Mouse (Mus musculus): ENCODE data around the gene Il21r.

Il21r gene

DNA sequence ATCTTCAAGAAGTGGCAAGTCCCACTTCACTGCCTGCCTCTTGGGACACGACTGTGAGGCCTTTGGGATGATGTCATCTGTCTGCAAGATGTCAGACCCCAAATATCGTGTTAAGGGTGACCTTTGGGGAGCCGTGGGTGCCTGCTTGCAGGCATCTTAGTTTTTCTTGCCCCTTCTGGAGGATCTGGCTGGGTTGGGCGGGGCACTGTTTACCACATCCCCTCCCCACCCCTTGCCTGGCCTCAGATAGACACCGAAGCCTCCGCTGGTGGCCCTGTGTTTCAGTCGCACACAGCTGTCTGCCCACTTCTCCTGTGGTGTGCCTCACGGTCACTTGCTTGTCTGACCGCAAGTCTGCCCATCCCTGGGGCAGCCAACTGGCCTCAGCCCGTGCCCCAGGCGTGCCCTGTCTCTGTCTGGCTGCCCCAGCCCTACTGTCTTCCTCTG, at the start of gene Il21r:
Gene Il21r, plus strand, starts transcription at position 245 of the 447 bp plus-strand sequence.
- DNase-seq, result no peak

DNA sequence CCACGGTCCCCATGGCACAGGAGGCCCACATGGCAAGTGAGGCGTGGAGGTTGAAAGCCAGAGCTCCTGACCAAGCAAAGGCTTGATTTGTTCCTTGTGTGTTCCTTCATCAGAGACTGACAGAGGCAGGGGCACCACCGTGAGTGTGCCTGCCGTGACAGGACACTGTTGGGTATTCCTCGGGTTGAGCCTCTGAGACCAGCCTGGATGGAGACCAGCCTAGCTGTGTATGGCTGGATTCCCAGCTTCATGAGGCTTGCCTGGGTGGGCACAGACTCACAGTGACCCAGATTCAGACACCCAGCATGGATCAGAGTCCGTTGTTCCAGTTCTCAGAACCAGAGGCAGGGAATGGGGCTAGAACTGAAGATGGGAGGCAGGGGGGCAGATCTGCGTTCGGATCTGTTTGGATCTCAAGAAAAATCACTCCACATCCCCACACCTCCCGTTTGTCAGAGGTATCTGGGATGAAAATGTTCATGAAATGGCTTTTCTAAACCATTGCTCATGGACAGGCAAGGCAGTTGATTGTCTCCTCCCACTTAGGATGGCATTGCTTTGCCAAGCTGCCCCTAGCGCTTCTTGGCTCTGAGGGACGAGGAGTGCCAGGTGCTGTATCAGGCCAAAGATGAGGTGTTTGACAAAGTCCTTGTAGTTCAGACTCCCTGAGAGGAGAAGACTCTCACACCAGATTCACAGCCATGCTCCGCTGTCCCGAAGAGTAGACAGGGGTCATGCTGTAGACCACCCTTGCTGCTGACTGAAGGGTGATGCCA, 49.4 kb upstream of the Il21r start:
- DNase-seq, result no peak

DNA sequence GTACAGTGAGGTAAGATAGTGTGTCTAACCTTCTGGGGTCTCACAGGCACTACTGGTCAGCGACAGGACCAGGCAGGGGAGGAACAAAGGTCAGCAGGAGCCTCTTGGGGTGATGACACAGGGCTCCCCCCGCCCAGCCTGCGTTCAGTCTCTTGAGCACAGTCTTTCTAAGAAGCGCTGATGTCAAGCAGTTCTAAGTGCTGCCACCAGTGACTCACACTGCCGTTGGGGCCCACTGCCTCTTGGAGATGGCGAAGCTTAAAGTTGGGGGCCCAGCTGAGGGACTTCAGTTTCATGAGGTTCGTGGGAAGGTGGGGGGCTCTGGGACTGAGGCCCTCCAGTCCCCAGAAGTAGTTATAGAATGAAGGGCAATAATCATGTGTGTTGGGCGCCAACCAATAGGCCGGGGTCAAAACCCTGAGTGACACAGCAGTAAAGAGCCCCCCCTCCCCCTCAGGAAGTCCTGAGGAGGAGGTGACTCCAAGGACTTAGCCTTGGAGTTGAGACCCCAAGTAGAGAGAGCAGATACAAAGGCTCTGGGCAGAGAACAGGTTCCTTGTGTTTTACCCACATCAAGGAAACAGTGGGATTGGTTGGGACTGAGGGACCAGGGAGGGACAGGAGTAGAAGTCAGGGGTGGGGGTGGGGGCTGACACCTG, 48.6 kb upstream of the Il21r start:
- DNase-seq, result no peak

DNA sequence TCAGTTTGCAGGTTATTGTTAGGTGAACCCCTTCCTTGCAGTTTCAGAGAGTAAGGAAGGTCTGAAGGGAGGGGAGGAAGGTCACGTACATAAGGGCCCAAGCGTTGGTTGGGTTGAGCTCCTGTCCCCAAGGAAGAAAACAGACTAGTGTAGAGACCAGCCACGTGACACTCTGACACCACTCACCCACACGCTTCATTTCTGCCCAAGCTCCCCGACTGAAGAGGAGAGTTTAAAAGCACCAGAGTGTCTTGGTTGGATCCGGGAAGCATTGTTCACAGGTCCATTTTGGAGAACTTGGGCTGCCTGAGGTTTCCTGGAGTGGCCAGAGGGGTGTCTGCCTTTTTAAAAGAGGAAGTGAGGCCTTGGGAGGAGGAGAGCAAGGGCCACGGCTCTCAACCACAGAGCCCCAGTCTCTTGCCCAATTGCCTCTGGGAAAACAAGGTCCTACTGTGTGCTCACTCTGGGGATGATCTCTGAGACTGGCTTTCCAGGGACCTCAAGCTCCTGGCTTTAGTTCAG, 47.8 kb upstream of the Il21r start:
- DNase-seq, result no peak

DNA sequence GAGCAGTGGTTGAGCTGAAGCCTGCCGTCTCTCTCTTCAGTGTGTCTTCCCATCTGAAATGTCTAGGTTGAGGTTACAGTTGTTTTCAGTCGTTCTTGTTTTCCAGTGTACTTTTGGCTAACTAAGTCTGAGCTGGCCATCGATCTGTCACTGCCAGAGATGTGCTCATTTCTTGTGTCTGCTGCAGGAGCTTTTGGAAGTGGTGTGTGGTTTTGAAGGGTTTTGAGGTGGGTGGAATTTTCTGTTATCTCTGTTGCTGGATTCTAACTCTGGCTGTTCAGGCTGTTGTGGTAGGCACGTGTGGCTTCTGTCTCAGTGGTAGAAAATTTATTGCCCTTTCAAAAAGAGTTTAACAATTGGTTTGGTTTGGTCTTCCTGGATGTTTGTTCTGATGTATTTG, 47.1 kb upstream of the Il21r start:
- DNase-seq, result no peak

DNA sequence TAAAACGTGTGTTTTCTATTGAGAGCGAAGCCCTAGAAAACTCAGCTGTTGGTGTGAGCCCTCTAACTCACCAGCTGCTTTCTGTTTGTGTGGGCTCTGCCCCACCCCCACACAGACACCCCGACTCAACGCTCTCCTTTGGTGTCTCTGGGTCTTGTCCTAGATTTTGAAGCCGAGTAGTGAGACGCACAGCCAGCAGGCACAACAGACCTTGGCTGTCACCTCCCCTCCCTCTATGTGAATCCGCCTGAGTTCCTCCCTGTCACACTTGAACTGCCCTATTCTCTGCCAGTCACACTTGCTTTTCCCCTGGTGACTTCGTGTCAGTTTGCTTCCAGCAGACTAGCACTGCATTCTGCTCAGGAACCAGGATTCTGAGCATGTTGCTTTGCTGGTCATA, 46.4 kb upstream of the Il21r start:
- no peak for DNase-seq

DNA sequence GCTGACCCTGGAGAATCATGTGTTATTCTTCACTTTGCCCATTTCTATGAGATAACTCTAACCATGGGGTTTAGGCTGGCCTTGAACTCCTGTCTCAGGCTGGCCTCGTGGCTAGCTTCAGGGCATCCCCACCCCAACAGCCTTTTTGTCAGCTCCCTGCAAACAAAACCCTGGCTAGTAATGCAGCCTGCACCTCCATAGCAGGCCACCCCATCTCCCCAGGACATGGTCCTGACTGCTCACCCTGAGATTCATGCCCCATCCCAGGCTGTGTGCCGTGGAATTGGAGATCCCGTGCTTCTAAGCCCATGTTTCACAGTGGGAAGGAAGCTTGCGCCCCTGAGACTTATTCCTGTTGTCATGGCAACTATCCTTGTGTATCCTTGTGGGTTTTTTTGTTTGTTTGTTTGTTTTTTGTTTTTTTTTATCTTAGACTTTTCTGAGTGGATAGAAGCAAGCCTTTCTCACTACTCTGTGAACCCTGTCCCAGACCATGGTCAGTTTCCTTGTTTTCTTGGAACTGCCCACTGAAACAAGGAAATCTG, 44.8 kb upstream of the Il21r start:
- DNase-seq, result no peak

DNA sequence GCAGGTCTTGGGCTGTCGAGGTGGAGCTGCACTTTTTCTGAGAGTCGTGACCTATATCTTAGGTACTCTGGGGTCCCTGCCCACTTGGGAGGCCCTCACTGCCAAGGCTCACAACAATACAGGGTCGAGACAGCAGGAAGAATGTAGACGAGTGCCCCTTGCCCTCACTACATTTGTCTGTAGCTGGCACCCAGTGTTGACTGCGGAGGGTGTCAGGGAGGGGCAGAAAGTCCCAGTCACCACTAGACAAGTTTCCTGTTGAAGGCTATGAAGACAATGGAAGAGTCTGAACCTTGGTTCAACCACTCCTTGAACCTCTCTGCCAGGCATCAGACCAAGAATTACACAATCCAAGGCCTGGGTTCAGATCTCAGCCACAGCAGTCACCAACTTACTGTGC, 44.2 kb upstream of the Il21r start:
- DNase-seq, result no peak

DNA sequence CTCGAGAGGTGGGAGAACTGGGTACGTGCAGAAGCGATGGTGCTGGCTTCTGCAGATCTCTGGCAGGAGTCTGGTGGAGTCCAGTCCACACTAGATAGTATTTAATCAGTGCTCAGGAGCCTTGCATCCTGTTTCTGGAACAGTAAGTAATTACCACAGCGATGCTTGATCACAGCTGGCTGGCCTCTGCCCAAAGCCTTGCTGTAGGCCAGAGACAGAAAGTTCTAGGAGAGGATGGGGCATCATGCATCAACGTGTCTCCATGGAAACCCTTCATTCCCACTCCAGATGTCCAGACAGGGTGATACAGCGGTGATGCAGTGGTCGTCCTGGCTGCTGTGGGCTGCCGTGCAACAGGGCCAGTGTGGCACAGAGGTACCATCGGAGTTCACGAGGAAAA, 43.7 kb upstream of the Il21r start:
- DNase-seq, result no peak

DNA sequence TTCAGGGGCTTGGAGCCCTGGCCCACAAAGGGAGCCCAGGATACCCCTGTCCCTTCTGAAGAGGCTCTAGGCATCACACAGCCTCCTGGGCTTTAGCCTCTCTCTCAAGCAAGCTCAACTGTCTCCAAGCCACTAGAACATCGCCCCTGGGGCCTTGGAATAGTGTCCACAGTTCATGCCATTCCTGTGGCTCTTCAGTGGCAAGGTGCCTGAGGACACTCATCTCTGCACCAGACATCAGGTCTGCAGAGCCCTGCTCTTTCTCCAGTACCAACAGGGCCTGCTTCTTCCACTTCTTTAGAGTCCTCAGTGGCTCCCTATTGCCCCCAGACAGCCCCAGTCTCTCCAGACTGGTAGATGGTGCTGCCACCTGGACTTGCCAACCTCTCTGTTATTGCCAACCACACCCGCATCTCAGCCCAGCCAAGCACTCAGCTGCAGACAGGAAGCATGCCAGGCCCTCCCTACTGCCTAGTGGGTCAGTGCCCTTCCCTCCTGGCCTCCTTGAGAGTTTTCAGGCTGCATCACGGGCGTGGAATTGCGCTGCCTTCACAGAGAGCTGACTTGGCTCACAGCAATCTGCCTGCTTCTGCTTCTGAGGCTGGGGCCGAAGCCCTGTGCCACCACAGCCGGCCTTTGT, 43.0 kb upstream of the Il21r start:
- peak; percentile 38 for DNase-seq

DNA sequence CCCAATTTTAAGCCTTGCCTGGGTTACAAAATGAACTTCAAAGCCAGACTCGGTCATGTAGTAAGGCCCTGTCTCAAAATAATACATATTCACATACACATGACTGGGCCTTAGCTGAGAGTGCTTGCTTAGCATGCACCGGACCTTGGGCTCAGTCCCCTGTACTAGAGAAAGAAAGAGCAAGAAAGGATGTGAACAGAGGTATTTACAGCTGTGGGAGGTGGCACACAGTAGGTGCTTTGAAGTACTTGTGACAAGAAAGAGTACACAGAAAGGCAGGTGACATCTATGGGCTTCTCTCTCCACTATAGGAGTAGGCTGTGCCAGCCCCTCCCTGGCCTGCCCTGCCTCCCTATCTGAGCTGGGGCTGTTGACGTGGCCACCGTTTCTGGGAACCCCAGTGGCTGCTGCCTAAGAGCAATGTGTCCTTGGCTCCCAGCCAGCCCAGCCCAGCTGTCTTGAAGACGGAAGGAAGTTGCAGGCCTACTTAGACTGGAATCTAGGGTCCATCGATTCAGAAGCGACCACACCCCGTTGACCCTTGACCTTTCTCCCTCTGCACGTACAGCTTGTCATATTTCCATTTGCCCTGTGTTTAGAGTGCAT, 42.0 kb upstream of the Il21r start:
- DNase-seq, result no peak

DNA sequence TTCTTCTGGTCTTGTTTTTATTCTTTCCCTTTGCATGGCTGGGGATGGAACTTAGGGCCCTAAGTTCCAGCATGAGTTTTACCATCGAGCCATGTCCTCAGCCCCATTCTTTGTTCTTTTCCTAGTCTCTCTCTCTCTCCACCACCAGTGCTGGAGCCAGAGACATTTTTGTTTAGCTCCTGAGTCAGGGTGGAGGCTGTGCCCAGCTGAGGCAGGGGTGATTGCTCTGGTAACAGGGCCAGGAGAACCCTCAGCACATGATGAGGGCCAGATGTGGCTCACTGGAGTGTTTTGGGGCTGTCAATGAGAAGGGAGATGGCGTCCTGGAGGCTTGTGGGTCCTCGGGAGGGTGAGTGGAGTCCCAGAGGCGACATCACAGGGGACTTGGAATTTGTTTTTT, 40.8 kb upstream of the Il21r start:
- no peak for DNase-seq

DNA sequence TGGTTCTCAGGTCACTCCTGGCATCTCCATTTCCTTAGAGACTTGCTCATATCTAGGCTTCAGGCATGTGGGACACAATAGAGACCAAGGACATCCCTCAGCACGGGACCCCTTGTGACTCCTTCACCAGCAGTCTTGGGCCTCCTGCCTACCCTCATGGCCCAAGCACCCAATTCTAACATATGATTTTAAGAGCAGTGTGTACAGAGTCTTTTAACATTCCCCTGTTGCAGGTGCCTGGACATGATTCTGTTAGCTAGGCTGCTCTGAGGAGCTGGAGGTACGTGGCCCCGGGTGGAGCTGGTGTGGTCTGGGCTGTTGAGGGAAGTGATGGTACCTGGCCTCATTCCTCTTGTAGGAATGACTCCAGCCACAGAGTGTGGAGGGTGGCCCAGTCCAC, 40.1 kb upstream of the Il21r start:
- no peak for DNase-seq

DNA sequence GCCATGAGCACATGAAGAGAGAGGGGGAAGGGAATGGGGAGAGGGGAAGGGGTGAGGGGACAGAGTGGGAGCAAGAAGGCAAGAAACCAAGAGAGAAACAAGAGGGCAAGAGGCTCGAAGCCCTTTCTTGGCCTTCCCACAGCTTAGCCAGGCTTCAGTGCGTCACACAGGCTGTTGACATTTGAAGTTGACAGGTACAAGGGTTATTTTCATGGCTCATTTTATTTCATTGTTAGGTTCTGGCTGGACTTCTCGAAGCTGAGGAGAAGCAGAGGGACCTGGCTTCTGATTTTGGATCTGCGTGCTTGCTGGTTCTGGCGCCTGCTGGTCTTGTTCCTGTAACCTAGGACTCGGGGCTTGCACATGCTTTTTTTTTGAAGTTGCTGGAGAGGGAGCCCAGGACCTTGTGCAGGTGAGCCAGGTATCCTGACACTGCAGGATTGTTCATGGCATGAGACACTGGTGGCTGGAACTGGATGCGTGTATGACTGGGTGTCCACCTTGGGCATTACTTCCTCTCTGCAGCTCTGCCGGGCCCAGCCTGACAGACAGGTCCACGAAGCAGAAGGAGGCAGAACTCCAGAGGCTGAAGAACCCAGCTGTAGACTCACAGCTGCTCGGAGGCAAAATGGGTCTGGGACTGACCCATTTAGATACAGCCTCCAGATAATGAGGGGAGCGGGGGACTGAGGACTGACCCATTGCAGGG, 38.8 kb upstream of the Il21r start:
- DNase-seq, result no peak

DNA sequence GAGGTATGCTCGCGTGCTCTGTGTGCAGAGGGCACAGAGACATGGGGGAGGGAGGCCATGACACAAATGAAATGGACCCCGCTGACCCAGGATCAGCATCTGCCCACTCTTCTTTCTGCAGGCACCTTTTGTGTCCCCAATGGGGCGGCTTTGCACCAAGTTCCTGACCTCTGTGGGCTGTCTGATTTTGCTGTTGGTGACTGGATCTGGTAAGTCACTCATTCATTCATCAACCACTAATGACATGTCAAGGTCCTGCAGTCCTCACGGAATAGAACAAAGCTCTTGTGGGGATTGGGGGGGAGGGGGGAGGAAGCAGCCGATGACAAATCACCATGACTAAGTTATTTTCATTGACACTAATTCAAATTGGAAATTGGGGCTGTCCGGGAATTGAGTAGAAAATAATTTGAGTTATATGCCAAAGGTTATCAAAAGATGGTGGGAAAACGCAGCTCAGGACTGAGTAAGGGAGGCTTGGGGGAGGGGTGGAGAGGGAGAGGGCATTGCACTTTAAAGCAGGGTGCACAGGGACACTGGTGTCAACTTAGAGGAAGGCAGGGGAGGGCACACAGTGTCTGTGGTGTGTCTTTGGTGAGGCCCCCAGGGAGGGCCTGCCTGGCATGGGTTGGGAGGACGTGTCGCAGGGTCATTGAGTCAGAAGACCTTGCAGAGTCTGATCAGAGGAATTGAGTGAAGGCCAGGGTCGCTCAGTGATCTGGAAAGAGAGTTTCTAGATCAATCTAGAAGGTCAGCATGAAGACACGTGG, 37.5 kb upstream of the Il21r start:
- DNase-seq, result no peak

DNA sequence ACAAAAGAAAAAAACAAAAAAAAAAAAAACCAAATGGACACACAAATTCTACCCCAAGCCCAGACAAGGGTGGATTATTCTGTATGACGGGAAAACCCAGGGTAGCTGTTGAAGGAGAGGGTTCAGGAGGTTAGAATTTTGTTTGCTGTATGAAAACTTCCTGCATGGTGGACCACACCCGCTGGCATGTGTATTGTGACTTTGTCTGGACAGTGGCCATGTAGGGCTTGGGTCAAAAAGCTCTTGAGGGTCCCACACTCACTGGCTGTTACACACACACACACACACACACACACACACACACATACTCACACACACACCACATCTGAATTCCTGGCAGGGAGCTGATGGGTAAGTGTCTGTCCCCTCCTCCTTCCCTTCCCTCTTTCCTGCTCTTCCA, 36.8 kb upstream of the Il21r start:
- DNase-seq, result no peak

DNA sequence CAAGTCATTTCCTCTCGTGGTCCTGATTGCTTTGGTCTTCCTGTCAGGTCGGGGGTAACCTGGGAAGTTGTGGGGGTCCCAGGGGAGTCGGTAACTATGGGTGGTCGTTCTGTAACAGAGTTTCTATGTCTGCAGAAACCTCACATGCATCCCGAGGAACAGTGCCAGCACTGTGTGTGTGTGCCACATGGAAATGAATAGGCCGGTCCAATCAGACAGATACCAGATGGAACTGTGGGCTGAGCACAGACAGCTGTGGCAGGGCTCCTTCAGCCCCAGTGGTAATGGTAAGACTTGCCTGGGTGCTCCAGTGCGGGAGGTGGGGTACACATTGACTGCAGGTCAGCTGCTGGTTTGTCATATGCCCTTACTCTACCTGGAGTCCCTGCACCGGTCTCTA, 34.3 kb upstream of the Il21r start:
- no peak for DNase-seq

DNA sequence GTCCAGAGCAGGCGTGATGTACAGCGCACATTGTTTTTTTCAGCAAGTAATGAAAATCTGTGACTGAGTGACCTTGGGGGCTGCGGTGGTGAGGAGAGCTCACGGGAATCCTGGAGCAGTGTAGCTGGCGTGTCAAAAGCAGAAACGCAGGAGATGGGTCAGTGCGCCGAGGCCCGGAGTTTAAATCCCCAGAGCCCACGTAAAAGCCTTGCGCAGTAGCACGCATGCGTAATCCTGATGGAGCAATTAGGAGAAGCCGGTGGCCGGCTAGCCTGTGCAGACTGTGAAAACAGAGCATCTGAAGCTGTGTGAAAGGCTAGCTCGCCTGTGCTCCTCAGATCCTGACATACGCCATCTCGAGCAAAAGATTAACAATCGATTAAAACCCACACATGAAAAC, 31.3 kb upstream of the Il21r start:
- no peak for DNase-seq

DNA sequence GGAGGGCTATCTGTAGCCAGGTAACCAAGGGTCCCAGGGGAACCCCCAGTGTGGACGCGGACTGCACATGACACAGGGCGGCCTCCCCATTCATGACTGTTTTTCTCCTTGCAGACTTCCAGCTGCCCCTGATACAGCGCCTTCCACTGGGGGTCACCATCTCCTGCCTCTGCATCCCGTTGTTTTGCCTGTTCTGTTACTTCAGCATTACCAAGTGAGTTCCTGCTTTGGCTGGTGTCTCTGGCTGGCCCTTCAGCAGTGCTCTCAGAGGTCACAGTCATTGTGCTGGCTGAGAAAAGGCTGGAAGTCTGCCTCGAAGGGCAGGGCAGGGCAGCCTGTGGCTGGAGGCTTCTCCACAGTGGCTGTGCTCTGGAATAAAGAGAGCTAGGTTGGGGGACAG, 30.5 kb upstream of the Il21r start:
- no peak for DNase-seq

DNA sequence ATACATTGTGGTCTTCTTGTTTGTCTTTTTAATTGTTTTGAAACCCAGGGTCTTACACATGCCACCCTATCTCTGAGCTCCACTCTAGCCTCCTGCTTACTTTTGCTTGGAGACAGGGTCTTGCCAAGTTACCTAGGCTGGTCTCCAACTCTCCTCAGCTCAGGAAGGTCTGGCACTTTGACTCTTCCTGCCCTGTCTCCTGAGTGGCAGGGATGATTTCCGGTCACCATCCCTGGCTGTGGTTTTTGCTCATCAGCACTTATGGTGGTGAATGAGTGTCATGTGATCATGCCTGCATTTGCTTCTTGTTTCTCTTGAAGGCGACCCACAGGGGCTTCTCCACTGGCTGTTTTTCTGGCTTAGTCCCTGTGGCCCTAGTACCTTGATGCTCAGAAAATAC, 29.4 kb upstream of the Il21r start:
- no peak for DNase-seq

DNA sequence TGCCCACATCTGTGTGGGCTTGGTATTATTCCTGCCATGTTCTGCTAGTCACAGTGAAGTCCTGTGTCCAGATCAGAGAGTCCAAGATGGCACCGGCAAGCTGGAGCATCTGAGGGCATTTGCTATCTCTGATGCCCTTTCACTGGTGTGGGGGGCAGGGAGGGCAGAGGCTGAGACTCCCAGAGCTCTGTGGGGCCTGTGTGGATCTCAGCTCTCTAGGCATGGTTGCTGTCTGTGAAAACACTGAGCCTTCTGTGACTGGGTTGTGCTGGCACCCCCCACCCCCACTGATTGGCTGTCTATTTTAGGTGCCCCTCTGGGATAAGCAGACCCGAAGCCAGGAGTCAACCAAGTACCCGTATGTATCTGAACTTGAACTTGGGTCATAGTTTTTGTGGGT, 28.4 kb upstream of the Il21r start:
- DNase-seq, result no peak

Data from cerebellum, adult 9-10 months (tissue).